Mouse (Mus musculus) CD4-positive helper T cell, adult 2 months (primary cell): ENCODE data around the gene Ltb4r1.

Experiments
- DNase-seq: peaks from one replicate; pipeline ENCODE4 v3.0.0-alpha.2; 2012; ENCODE audit warnings: low read depth, missing footprints, low spot score

The Ltb4r1 gene

GRCm38 (mm10) chr14:55745861-55746237, 19.9 kb upstream of the Ltb4r1 start:
- no peak for DNase-seq

- no peak for DNase-seq
Observed at GRCm38 (mm10) chr14:55747051-55747847, 18.5 kb upstream of the Ltb4r1 start.

DNA sequence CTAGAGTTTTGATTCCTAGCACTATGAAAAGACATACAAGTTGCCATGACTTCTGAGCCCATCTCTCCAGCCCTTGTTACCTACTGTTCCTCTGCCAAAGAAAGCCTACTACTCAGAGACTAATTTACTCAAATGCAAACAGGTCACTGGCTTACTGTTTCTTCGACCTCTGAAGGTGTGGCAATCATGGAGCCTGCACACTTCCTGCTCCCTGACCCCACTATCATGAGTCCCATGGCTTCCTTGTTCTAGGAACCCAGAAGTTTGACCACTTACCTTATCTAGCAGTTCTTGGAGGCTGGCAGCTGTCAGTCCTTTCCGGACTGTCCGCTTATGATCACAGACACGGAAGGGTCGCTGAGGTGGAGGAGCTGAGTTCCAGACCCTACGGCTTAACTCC, 8.2 kb upstream of the Ltb4r1 start:
- DNase-seq = no peak

DNA sequence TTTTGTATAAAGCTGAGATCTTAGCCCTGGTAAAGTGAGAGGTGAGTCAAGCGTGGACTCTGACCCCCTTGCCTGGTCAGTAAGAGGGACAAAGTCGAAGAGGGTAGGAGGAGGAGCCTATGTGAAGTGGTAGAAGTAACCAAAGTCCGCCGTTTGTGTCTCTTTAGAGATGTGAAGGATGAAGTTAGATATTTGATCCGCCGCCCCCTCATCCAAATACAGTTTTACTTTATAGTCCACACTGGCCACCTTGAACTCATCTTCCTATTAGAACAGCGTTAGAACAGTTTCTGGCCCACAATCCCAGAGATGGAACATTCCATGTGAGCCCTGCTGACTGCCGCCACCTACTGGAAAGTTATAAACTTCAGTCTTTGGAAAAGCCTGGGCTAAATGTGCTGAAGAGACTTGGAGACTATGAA, 7.4 kb upstream of the Ltb4r1 start, which contains the start of gene Cideb:
Gene Cideb (minus strand): TSS at position 96 of the 422 bp plus-strand sequence.
- DNase-seq = peak; percentile 47

GRCm38 (mm10) chr14:55760156-55760555, 5.6 kb upstream of the Ltb4r1 start:
- peak; percentile 82 for DNase-seq

DNA sequence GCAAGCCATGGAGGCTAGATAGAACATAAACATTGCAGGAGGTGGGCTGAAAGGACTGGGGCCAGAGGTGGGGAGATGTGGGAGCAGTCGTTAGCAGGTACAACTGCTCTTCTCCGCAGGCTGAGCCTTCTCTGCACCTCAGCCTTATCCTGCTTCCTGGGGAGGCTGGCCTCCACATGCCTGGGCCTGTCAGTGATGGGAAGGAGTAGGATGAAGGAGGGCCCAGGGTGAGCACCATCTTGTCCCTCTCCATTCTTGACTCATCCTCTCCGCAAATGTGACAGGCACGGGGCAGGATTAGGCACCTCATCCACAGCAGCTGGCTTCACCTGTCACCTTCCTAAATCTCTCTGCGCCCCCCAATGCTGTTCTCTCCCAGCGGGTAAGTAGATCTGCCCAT, 4.6 kb upstream of the Ltb4r1 start, which contains the start of gene Ltb4r2:
Gene Ltb4r2 (plus strand): TSS at position 266 of the 400 bp plus-strand sequence.
- DNase-seq = no peak

- no peak for DNase-seq
Observed at GRCm38 (mm10) chr14:55762001-55762821, 3.6 kb upstream of the Ltb4r1 start.

GRCm38 (mm10) chr14:55763166-55763565, 2.6 kb upstream of the Ltb4r1 start:
- DNase-seq = no peak

DNA sequence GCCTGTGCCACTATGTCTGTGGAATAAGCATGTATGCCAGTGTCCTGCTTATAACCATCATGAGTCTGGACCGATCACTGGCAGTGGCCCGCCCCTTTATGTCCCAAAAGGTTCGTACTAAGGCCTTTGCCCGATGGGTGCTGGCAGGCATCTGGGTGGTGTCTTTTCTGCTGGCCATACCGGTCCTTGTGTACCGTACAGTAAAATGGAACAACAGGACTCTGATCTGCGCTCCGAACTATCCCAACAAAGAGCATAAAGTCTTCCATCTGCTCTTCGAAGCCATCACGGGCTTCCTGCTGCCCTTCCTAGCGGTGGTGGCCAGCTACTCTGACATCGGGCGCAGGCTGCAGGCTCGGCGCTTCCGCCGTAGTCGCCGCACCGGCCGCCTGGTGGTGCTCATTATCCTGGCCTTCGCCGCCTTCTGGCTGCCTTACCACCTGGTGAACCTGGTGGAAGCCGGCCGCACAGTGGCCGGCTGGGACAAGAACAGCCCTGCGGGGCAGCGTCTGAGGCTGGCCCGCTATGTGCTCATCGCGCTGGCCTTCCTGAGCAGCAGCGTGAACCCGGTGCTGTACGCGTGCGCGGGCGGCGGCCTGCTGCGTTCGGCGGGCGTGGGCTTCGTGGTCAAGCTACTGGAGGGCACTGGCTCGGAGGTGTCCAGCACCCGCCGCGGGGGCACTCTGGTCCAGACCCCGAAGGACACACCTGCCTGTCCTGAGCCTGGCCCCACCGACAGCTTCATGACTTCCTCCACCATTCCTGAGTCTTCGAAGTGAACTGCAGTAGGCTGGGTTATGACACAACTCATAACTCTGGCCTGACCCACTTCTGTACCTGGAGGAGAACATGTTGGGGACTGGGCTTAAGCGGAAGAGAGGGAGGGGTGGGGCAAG, 2.0 kb downstream of the Ltb4r1 start:
- peak; percentile 43 for DNase-seq

DNA sequence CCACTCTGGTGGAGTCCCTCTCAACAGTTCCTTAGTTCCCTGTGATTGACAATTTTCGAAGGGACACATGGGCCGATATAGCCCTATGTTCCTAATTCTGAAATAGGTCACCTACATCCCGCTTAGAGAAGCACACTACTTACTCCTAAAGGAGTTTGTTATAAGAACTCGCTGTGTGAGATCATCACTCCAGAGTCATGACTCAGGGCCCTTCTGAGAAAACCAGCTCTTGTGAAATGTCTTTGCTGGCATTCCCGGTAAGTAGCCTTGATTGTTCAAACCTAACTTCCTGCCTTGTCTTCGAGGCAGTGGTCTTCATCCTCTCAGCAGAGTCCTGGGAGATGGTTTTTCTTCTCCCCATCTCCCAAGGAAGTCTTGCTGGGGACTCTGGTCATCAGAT, 2.8 kb downstream of the Ltb4r1 start:
- DNase-seq = no peak

DNA sequence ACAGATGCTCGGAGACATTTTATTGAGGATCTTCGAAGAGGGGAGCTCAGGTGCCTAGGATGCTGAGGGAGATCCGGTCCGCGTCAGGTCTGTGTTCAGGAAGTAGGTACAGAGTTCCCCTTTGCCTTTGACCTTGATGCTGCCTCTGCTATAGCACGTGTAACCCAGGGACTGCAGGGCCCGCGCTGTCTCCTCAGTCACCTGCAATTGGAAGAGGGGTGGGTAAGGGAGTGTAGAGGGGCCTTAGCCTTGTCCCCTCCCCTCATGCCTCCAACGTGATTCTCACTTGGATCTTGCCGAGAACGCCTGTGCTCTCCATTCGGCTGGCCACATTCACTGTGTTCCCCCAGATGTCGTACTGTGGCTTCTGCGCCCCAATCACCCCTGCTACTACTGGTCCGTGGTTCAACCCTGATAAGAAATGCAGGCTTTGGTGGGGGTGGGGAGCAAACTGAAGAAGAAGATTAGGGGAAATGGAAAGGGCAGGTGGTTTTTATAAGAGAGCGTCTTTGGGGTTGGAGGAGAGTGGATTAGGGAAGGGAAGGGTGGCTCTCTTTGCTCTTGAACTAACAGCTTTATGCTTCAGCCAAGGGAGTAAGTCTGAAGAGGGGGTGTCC, 3.4 kb downstream of the Ltb4r1 start:
- DNase-seq = no peak

GRCm38 (mm10) chr14:55776711-55777110, 10.9 kb downstream of the Ltb4r1 start:
- no peak for DNase-seq

DNA sequence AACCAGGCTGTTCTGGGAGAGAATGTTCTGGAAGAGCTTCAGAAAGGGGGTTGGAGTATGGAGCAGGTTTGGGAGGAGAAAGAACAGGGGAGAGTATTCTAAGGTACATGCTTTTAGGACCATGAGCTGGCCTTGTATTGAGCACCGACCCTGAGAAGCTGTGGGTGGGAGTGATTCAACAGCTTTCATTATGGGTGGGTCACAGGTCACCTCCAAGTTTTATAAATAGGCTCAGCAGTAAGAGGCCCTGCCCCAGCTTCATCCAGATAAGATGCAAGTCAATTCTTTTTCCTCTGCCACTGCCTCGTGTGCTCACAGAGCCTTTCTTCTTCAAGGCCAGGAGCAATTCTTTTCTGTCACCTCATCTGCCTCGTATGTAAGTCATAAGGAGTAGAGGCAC, 11.4 kb downstream of the Ltb4r1 start:
- no peak for DNase-seq

GRCm38 (mm10) chr14:55777806-55778205, 12.0 kb downstream of the Ltb4r1 start:
- DNase-seq = no peak

DNA sequence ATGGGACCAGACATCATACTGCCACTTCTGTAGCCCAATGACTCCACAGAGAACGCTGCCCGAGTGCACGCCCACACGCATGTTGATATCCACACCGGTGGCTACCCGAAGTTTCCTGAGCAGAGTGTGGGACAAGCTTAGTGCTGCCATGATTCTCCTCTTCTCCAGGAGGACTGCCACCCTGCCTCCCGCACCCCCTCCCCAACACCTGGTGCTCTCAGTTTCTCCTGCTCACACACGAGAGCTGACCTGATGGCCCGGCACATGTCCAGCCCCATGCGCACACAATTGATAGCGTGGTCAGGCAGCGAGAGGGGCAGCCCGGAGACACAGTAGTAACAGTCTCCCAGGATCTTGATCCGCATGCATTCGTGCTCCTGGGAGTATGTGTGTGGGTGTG, 12.9 kb downstream of the Ltb4r1 start:
- DNase-seq = no peak

DNA sequence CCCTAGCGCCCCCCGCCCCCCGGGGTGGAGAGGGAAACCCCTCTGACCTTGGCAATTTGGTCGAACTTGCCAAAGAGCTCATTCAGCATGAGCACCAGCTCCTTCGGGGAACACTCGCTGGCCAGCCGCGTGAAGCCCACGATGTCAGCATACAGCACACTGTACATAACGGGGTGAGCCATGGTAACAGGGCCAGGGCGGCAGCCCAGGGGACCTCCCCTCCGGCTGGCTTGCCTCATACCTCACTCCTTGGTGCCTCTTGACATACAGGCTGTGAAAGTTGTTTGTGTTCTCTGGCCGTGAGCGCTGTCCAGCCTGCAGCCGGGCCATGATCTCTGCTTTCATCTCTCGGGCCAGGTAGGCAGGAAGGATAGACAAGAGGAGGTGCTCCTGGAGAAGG, 13.9 kb downstream of the Ltb4r1 start:
- no peak for DNase-seq

DNA sequence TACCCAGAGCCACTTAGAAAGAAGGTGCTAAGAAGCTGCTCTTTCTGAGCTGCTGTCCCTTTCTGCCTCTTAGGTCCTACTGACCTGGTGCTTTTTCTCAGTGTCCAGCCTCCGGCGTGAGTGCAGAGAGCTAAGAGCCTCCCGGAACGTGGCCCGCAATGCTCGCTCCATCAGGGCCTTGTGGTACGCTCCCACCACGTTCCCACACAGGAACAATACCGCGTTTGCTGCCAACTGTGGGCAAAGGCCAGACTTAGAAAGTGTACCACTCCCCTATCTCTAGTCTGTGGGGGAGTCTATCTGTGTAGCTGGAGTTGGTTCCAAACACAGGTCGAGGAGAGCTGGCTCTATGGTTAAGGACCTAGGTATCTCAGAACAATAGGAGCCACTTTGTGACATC, 15.0 kb downstream of the Ltb4r1 start:
- DNase-seq = no peak

GRCm38 (mm10) chr14:55781310-55781709, 15.5 kb downstream of the Ltb4r1 start:
- peak; percentile 73 for DNase-seq

DNA sequence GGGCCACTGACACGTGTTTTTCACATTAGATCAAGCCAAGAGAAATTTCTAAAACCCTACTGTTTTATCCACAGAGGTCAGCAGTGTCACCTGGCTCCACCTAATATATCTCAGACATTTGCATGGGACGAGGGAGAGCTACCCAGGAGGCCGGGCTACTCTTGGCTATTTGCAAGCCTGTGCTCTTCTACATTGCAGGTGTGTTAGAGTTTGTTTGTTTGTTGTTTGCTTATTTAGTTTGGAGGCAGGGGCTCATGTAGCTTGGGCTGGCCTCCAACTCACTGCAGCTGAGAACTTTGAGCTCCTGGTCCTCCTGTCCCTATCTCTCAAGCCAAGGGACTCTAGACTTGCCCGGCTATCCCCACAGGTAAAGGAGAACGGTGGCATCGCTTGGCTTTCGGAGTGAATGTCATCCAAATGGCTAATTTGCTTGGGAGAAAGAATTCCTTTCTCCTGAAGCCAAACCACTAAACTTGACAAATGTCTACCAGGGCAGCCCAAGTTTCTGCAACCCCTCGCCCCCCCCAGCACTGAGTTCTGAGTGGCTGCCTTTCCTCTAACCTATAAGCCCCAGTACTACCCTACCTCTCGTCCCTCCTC, 16.7 kb downstream of the Ltb4r1 start:
- no peak for DNase-seq

- no peak for DNase-seq
Observed at GRCm38 (mm10) chr14:55783171-55783957, 17.6 kb downstream of the Ltb4r1 start.
